Mouse (Mus musculus) left cerebral cortex, adult 11 months (tissue): ENCODE measurements around the gene Nhsl1.

Experiments used
- DNase-seq: peaks from one replicate; pipeline ENCODE4 v3.0.0; 2022; ENCODE audit warnings: low spot score

Nhsl1 gene

GRCm38 (mm10) chr10:18489936-18490335 lies 171.2 kb downstream of the Nhsl1 start:
- no peak for DNase-seq

- DNase-seq, result no peak
Observed at GRCm38 (mm10) chr10:18491952-18492351, 173.2 kb downstream of the Nhsl1 start.

GRCm38 (mm10) chr10:18493010-18493894 lies 174.5 kb downstream of the Nhsl1 start:
- no peak for DNase-seq

DNA sequence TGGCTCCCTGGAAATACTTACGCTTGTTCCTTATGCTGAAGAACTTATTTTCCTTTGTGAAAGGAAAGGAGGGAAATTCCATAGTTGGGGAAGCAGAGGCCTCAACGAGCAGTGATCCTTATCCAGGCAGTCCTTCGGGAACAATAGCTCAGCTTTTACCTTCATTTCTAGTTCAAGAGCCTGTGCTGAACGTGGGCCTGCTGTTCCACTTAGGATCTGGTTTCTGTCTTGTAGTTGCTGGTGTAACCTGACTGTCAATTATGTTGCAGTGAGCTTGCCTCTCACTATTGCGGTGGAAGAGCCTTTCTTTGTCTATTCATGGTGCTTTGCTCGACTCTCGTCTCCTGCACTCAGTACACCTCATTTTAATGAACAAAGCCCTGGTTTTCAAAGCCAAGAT lies 175.5 kb downstream of the Nhsl1 start:
- no peak for DNase-seq

DNA sequence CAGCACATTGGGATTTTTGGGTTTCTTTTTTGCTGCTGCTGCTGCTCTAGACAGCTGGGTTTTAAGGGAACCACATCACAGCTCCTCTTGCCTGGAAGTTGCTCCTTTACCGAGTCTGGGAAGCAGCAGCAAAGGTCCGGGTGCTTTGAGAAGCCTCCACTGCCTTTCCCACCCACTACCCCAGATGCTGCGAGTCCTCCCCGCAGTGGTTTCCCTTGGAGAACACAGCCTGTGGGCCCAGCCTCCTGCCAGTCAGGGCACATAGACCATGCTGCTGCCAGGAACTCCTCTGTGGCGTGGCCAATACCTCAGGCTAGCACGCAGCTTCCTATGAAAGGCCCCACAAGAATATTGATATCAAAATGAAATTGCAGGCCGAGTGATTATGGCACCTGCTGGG lies 178.3 kb downstream of the Nhsl1 start:
- DNase-seq, result no peak

DNA sequence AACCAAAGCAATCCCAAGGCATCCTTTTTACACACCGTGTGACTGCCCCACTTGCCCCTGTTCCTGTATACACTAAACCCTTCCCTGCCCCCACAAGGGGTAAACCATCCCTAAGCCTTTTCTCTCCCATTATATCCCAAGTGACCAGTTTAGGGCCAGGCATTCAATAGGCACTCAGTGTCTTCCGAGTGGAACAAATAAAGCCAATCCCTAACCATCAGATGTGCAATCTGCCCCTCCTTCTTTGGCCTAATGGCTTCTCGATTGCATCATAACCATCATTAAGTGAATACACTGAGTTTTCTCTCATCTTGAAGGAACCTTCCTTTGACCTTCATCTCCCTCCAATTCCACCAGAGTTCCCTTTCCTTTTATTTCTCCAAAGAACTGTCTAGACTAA lies 183.2 kb downstream of the Nhsl1 start:
- DNase-seq, result no peak

DNA sequence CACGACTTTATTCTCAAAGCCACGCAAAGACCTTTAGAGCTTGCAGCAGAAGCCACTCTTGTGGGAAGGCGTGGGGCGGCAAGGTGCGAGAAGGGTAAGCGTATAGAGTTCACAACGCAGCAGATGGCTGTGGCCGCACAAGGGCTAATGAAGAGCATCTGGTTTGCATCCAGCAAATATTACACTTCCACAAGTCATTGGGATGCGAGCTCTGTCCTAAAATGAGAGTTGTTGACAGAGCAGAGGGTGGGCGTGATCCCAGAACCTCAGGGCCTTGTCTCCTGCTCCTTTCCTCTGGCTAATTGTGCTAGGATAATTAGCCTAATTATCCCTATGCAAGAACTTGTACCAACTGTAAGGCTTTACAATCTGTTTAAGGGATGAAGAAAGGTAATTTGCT lies 186.9 kb downstream of the Nhsl1 start:
- no peak for DNase-seq

- no peak for DNase-seq
Observed at GRCm38 (mm10) chr10:18506501-18506946, 187.7 kb downstream of the Nhsl1 start.

GRCm38 (mm10) chr10:18507869-18508473 lies 189.2 kb downstream of the Nhsl1 start:
- no peak for DNase-seq

DNA sequence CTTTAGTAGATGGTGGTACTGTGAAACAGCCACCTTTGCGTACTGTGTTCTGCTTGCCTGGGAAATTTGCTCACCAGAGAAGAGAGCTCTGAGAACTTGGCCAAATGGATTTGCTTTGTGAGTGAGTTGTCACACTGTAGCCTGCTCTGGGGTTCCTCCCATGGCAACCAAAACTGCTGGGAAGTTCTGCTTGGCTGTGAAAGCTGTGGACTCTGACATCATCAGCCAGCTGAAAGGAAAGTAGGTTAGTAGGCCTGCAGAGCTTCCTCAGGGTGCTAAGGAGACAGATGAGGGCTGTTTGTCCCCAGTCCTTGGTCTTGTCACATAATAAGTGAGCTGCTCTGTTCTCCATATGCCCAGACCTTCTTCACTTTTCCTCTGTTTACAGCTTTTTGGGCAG lies 189.8 kb downstream of the Nhsl1 start:
- no peak for DNase-seq

DNA sequence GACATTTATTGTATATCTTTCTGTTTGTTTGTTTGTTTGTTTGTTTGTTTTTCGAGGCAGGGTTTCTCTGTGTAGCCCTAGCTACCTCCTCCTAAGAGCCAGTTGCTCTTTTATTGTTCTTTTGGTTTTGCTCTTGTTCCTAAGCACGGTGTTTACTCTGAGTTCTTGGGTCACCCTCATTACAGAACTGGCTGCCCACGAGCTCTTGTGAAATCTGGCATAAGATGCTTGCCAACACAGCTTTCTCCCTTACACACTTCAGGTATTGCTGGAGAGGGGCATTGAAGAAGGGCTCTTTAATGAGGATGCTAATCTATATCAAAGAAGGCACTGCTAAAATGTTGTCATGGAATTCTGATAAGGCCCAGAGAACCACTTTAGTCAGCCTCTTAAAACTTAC lies 191.9 kb downstream of the Nhsl1 start:
- DNase-seq, result no peak

- DNase-seq, result no peak
Observed at GRCm38 (mm10) chr10:18511496-18511895, 192.7 kb downstream of the Nhsl1 start.

DNA sequence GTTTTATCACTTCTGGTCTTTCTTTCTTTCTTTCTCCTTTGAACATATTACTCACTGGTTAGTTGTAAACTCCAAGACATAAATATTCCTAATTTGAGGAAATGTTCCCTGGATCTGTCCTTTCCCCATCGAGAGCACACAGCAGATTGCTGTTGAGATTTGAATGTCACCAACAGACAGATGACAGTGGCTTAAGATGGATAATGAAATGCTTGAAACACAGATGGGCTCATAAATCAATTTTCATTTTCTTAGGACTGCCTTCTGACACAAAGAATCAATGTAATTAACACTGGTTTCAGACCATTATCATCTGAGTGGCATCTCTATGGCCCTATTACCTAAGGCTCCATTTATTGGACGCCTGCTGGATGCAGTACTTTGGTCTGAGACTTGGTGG lies 203.8 kb downstream of the Nhsl1 start:
- DNase-seq, result no peak

- no peak for DNase-seq
Observed at GRCm38 (mm10) chr10:18525311-18525710, 206.5 kb downstream of the Nhsl1 start.

- DNase-seq, result no peak
Observed at GRCm38 (mm10) chr10:18525726-18526125, 206.9 kb downstream of the Nhsl1 start.

DNA sequence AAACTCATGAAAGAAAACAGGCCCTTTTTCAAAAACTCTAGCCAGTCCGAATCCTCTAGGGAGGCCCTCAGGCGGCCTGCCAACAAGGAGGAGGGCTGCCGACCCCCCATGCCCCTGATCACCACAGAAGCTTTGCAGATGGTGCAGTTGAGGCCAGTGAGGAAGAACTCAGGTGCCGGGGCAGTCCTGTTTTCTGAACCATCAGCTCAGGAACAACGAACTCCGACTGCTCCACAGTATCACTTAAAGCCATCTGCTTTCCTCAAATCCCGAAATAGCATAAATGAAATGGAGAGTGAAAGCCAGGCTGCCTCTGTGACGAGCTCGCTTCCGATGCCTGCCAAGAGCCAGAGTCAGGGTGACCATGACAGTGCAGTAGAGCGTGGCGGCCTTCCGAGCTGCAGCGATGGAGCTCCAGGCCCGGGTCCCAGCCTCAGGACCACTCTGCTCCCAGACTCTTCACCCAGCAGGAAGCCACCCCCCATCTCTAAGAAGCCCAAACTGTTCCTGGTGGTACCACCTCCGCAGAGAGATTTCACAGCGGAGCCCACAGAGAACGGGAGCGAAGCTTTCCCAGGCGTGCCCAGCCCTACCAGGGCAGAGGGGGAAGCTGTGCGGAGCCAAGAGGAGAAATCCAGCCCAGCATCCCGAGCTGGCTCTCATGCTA lies 207.5 kb downstream of the Nhsl1 start:
- no peak for DNase-seq

DNA sequence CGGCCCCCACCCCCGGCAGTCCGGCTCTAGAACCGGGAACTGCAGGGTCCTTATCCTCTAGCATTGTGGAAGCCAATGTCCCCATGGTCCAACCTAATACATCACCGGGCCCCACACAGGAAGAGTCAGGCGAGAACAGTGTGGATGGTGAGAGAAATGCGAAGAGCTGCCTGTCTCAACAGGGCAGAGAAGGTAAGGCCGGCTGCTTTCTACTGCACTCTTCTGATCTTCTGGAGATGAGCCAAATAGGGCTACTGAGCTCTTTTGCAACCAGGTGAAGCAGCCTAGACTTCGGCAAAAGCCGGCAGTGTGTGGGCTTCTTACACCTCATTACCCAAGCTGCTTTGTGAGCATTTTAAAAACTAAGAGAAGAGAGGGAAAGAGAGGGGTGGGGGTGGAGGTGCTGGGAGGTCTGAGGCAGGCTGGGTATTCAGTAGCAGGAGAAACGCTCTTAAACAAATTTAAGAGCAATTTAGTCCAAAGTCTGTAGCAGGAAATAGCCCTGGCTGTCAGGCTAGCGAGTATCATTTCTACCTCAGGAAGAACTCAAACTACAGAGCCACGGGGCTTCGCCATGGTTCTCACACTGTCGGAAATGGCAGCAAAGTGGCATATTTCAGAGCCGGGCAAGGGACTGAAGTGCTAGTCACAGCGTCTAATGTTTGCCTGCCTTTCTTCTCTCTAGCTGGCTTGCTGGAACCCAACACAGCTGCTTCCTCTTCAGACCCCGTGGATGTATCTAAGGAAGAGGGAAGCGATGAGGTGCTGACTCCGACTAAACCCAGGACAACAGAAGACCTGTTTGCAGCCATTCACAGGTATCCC lies 208.3 kb downstream of the Nhsl1 start:
- DNase-seq, result no peak

GRCm38 (mm10) chr10:18527766-18528165 lies 209.0 kb downstream of the Nhsl1 start:
- DNase-seq, result no peak

DNA sequence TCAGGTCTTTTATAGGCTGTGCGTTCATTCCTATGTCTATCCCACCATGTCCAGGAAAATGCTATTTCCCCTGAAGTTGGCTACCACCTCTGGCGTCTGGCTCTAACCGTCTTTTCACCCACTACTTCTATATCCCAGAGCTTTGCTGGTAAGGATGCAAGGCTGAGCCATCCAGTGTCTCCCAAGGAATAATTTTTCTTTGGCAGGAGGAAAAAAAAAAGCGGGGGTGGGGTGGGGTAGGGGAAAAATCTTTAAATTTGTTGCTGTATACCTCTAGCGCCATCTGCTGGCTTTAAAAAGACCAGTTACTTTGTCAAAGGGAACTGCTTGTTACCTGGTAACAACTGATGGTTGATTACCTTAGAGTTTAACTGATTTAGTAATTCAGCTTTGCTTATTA lies 209.7 kb downstream of the Nhsl1 start:
- no peak for DNase-seq

GRCm38 (mm10) chr10:18529177-18529576 lies 210.4 kb downstream of the Nhsl1 start:
- no peak for DNase-seq

GRCm38 (mm10) chr10:18530161-18530560 lies 211.4 kb downstream of the Nhsl1 start:
- DNase-seq, result no peak

DNA sequence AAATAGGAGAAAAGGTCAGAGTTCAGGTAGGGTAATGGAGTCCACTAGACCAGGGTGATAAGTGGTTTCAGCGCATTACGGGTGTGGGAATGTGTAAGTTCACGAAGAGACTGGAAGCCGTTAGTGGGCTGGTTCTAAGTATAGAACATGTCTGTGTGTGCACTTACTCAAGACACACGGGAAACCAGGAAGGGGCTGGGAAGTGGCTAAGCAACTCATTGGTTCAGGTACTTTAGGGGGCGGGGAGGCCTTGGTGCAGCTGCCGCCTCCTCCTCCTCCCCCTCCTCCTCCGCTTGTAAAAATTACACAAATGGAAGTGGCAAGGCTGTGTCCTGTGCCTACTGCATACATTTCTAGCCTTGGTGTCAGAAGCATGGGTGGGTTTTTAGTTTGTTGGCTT lies 213.5 kb downstream of the Nhsl1 start:
- DNase-seq, result no peak
